Mouse (Mus musculus) CD4-positive helper T cell, adult 2 months (primary cell): Measurements from ENCODE around the gene Ubxn11.

Source experiments
- DNase-seq: peaks from one replicate; pipeline ENCODE4 v3.0.0-alpha.2; 2012; ENCODE audit warnings: low read depth, missing footprints, low spot score

The Ubxn11 gene

DNA sequence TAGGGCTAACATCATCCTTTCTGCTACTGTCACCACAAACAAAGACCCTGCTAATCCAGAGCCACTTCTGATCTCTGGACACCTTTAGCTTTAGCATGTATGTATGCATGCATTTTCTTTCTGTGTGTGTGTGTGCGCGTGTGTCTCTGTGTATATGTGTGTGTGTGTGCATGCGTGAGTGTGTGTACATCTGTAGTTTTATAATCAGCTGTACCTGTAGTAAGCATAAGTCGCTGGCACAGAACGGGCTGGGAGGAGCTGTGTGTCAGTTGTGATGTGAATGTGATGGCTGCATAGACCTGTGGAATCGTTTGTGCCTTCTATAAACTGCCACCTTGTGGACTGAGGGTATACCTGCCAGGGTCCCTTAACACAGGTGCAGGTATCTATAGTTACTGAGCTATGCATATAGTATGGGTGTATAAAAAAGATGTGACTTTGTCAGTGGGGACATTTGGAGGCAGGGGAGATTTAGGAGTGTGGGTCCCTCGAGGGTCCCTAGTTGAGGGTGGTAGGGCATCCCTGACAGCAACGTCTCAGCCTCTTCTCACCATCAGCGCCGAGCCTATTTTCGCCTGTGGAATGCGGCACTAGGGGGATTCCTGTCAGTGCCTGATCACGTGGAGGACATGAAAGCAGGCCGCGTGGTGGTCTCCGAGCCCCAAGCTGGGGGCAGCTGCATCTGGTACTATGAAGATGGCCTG is 11.7 kb upstream of the Ubxn11 start:
- peak; percentile 41 for DNase-seq

DNA sequence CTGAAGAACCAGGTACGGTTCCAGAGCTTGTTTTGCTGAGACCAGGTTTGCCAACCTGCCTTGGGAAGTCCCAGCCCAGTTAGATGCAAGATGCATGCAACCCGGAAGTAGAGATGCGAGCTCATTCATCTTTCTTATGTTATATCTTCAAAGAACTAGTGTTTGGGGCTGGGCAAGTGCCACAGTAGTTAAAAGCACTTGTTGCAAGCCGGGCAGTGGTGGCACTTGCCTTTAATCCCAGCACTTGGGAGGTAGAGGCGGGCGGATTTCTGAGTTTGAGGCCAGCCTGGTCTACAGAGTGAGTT is 11.2 kb upstream of the Ubxn11 start:
- peak; percentile 76 for DNase-seq

- peak; percentile 83 for DNase-seq
Measured at GRCm38 (mm10) chr4:134092382-134093288, 9.7 kb upstream of the Ubxn11 start.

GRCm38 (mm10) chr4:134094004-134094564 is 8.3 kb upstream of the Ubxn11 start:
- DNase-seq: no peak

GRCm38 (mm10) chr4:134094923-134095547 is 7.3 kb upstream of the Ubxn11 start, which contains the start of gene Cd52:
Cd52 (minus strand) TSS chr4:134095082.
- DNase-seq: peak; percentile 89

- peak; percentile 38 for DNase-seq
Measured at GRCm38 (mm10) chr4:134096120-134096519, 6.2 kb upstream of the Ubxn11 start.

GRCm38 (mm10) chr4:134097015-134097608 is 5.3 kb upstream of the Ubxn11 start:
- DNase-seq: peak; percentile 91

- DNase-seq: peak; percentile 93
Measured at GRCm38 (mm10) chr4:134098628-134099027, 3.7 kb upstream of the Ubxn11 start.

- DNase-seq: peak; percentile 17
Measured at GRCm38 (mm10) chr4:134100245-134100644, 2.1 kb upstream of the Ubxn11 start.

- DNase-seq: no peak
Measured at GRCm38 (mm10) chr4:134102742-134103119, 361 bp downstream of the Ubxn11 start.

- peak; percentile 82 for DNase-seq
Measured at GRCm38 (mm10) chr4:134106105-134106504, 3.7 kb downstream of the Ubxn11 start.

GRCm38 (mm10) chr4:134107730-134108129 is 5.4 kb downstream of the Ubxn11 start:
- no peak for DNase-seq

GRCm38 (mm10) chr4:134108196-134108595 is 5.8 kb downstream of the Ubxn11 start:
- no peak for DNase-seq

GRCm38 (mm10) chr4:134110653-134111052 is 8.3 kb downstream of the Ubxn11 start:
- no peak for DNase-seq

- DNase-seq: no peak
Measured at GRCm38 (mm10) chr4:134112403-134112802, 10.0 kb downstream of the Ubxn11 start.

- DNase-seq: no peak
Measured at GRCm38 (mm10) chr4:134113356-134113994, 11.1 kb downstream of the Ubxn11 start.

DNA sequence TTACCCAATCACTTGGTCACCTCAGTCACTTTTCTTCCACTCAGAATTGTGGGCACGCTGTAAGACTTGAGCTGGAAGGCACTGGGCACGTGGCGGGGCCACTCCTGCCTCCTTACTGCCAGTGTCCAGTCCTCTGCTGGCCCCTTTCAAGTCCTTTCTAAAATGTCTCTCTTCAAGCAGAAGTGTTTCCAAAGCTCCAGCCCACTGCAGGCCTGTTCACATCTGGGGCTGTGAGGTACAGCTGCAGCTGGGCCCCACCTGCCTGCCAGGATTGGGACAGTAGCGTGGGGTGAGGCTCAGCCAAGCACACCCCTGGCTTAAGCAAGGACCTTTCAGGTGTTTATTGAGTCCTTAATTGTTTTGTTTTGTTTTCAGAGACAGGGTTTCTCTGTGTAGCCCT is 11.7 kb downstream of the Ubxn11 start:
- no peak for DNase-seq

GRCm38 (mm10) chr4:134115215-134116144 is 13.1 kb downstream of the Ubxn11 start:
- DNase-seq: no peak

DNA sequence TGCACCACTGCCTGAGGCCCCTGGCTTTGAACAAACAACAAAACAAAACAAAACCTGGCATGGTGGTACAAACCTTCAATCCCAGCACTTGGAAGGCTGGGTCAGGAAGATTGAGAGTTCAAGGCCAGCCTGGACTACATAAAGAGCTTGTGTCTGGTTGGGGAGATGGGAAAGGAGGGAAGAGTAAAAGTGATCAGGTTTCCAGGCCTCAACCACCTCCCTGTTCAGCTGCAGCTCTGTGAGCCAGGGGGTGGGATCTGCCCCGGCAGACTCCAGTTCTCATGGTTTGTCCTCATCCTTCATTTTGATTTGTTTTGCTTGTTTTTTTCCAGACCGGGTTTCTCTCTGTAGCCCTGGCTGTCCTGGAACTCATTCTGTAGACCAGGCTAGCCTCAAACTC is 14.1 kb downstream of the Ubxn11 start:
- DNase-seq: no peak

GRCm38 (mm10) chr4:134117012-134117411 is 14.6 kb downstream of the Ubxn11 start:
- DNase-seq: peak; percentile 94
